ENCODE assay signal across 25 mouse cellular contexts in the genomic region with DNA sequence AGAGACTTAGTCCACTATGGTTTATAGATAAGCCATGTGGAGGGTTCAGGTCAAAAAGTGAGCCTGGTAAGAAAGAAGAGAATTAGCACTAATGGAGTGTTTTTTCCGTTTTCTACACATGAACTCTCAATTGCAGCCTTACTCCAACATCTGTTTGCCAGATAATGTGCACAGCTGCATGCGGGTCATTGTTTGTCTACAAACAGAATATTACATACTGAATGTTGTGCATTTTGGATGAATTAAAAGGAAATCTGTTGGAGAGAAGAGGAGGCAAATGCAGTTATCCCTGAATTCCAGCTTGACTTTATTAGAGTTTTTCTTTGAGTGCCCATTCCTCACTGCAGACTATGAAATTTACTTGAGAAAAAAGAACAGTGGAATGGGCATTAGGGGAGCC.
DNase-seq lines count a peak whose midpoint lies in the region; ATAC-seq lines count a peak whose summit lies in the region.
"Had no signal": no experiment of that assay in that cellular context is flagged by ENCODE, and none has a peak within 500 bp of the region (broad histone marks: within the 10 kb centered on the region; RNA-seq: fewer than 3 reads in every experiment).

No protein-coding gene starts in this region.

- H3K4me2 ChIP-seq in embryonic facial prominence, embryonic 14.5 days (ENCODE audit: low read depth, low read length): no peak overlapping the region
- no peak overlapping the region for H3K4me2 ChIP-seq in embryonic facial prominence, embryonic 15.5 days (replicated peaks)
- H3K4me2 ChIP-seq in limb, embryonic 13.5 days (replicated peaks): no peak overlapping the region
- H3K4me2 ChIP-seq: embryonic facial prominence, embryonic 13.5 days; forebrain, embryonic 13.5 days; forebrain, embryonic 15.5 days had no signal

- no peak overlapping the region for H3K27ac ChIP-seq in embryonic facial prominence, embryonic 14.5 days (replicated peaks; ENCODE audit: low read depth, low read length)
- H3K27ac ChIP-seq in embryonic facial prominence, embryonic 10.5 days (replicated peaks): no peak overlapping the region
- H3K27ac ChIP-seq in embryonic facial prominence, embryonic 15.5 days (replicated peaks): no peak overlapping the region; the same call in 1 of the 2 replicates
- H3K27ac ChIP-seq in limb, embryonic 13.5 days: no peak overlapping the region
- H3K27ac ChIP-seq: embryonic facial prominence, embryonic 13.5 days; forebrain, embryonic 13.5 days; forebrain, embryonic 15.5 days had no signal

- H3K9me3 ChIP-seq in embryonic facial prominence, embryonic 14.5 days (ENCODE audit: control insufficient read depth, low read length): no peaks in the 10 kb centered on the region
- no peaks in the 10 kb centered on the region for H3K9me3 ChIP-seq in embryonic facial prominence, embryonic 10.5 days
- no peaks in the 10 kb centered on the region for H3K9me3 ChIP-seq in embryonic facial prominence, embryonic 15.5 days (replicated peaks)
- H3K9me3 ChIP-seq in limb, embryonic 13.5 days: no peaks in the 10 kb centered on the region
- H3K9me3 ChIP-seq: embryonic facial prominence, embryonic 13.5 days; forebrain, embryonic 13.5 days; forebrain, embryonic 15.5 days; G1E had no signal

- H3K4me1 ChIP-seq in embryonic facial prominence, embryonic 14.5 days (ENCODE audit: control insufficient read depth, insufficient read depth, low read length): no peaks in the 10 kb centered on the region
- peaks cover 5% of the 10 kb centered on the region for H3K4me1 ChIP-seq in embryonic facial prominence, embryonic 10.5 days
- peaks cover 6% of the 10 kb centered on the region for H3K4me1 ChIP-seq in embryonic facial prominence, embryonic 15.5 days
- H3K4me1 ChIP-seq in limb, embryonic 13.5 days: peaks cover 17% of the 10 kb centered on the region

- H3K27me3 ChIP-seq in embryonic facial prominence, embryonic 14.5 days (replicated peaks; ENCODE audit: control insufficient read depth, insufficient read depth, low read length): no peaks in the 10 kb centered on the region
- H3K27me3 ChIP-seq in embryonic facial prominence, embryonic 10.5 days (replicated peaks; ENCODE audit: low read depth, poor library complexity, severe bottlenecking): no peaks in the 10 kb centered on the region
- H3K27me3 ChIP-seq in embryonic facial prominence, embryonic 15.5 days: no peaks in the 10 kb centered on the region; the same call in 1 of the 2 replicates
- peaks cover 10% of the 10 kb centered on the region; the same call in 1 of the 2 replicates for H3K27me3 ChIP-seq in limb, embryonic 13.5 days
- H3K27me3 ChIP-seq: CH12.LX; embryonic facial prominence, embryonic 13.5 days; forebrain, embryonic 13.5 days; forebrain, embryonic 15.5 days; Patski had no signal

- ATAC-seq in embryonic facial prominence, embryonic 14.5 days (ENCODE audit: low read depth): no peak
- ATAC-seq in embryonic facial prominence, embryonic 15.5 days (ENCODE audit: insufficient number of reproducible peaks, low FRiP score, low TSS enrichment, low read depth): peak; percentile 51; the same call in 1 of the 2 replicates
- ATAC-seq in limb, embryonic 13.5 days (ENCODE audit: low FRiP score, low read depth): peak; percentile 34; the same call in 1 of the 2 replicates
- no peak for ATAC-seq in erythroid progenitor cell, adult 5-6 weeks (replicated peaks; ENCODE audit: low FRiP score, poor library complexity, severe bottlenecking)
- ATAC-seq: activated CD4-positive, CD25-positive, alpha-beta regulatory T cell, adult 4 months; CD4-positive, CD25-positive, alpha-beta regulatory T cell, adult 4 months; forebrain, embryonic 13.5 days; forebrain, embryonic 15.5 days; forebrain, postnatal 0 days; Patski had no signal

- peak; percentile 64 for DNase-seq in embryonic facial prominence, embryonic 14.5 days (ENCODE audit: low spot score)
- no peak for DNase-seq in embryonic facial prominence, embryonic 10.5 days (ENCODE audit: low spot score)
- no peak for DNase-seq in right cerebral cortex, postnatal 36 days (ENCODE audit: low spot score in 2 of 2)
- DNase-seq: adrenal gland, adult 8-10 months; adrenal gland, postnatal 14 days; adrenal gland, postnatal 36 days; B cell, adult 2 months; cerebellum, adult 11-12 months; cerebellum, adult 2 months; cerebellum, adult 9-10 months; cerebellum, postnatal 10 days; cerebellum, postnatal 25 days; forebrain, postnatal 0 days had no signal

- H3K9ac ChIP-seq in embryonic facial prominence, embryonic 14.5 days (ENCODE audit: low read depth, low read length): no peak overlapping the region
- no peak overlapping the region for H3K9ac ChIP-seq in embryonic facial prominence, embryonic 15.5 days
- no peak overlapping the region for H3K9ac ChIP-seq in limb, embryonic 13.5 days
- H3K9ac ChIP-seq: embryonic facial prominence, embryonic 13.5 days; forebrain, embryonic 13.5 days; forebrain, embryonic 15.5 days; forebrain, postnatal 0 days had no signal

- H3K4me3 ChIP-seq in embryonic facial prominence, embryonic 14.5 days (ENCODE audit: low read depth, low read length): no peak overlapping the region
- no peak overlapping the region for H3K4me3 ChIP-seq in embryonic facial prominence, embryonic 10.5 days
- no peak overlapping the region for H3K4me3 ChIP-seq in embryonic facial prominence, embryonic 15.5 days (replicated peaks)
- H3K4me3 ChIP-seq in limb, embryonic 13.5 days: no peak overlapping the region
- H3K4me3 ChIP-seq: embryonic facial prominence, embryonic 13.5 days; erythroblast, embryonic 14.5 days; forebrain, embryonic 13.5 days; forebrain, embryonic 15.5 days had no signal

- 36% methylated on average over 2 of the region's 2 CpGs for WGBS in embryonic facial prominence, embryonic 14.5 days
- WGBS in embryonic facial prominence, embryonic 10.5 days: 73% methylated on average over 2 of the region's 2 CpGs
- WGBS in embryonic facial prominence, embryonic 15.5 days: 20% methylated on average over 2 of the region's 2 CpGs
- 24% methylated on average over 2 of the region's 2 CpGs for WGBS in limb, embryonic 13.5 days

- no peaks in the 10 kb centered on the region for H3K36me3 ChIP-seq in embryonic facial prominence, embryonic 14.5 days (ENCODE audit: control insufficient read depth, insufficient read depth, low read length)
- no peaks in the 10 kb centered on the region for H3K36me3 ChIP-seq in embryonic facial prominence, embryonic 10.5 days (replicated peaks)
- H3K36me3 ChIP-seq in embryonic facial prominence, embryonic 15.5 days: no peaks in the 10 kb centered on the region
- no peaks in the 10 kb centered on the region for H3K36me3 ChIP-seq in limb, embryonic 13.5 days
- H3K36me3 ChIP-seq: embryonic facial prominence, embryonic 13.5 days; forebrain, embryonic 15.5 days; G1E had no signal

Comparison
In these comparisons a context has a peak if more than half of its experiments do, and no peak if none do; other contexts are left out.
1. ATAC-seq: peak in embryonic facial prominence, embryonic 15.5 days (single experiment) and limb, embryonic 13.5 days (single experiment); none in embryonic facial prominence, embryonic 14.5 days (single experiment) and erythroid progenitor cell, adult 5-6 weeks (single experiment).